Mouse (Mus musculus): ENCODE results near the gene Stard3nl. TPM values are rescaled to one million over a fixed set of nuclear protein-coding genes. Genes with fewer than 3 reads are reported as not detected.
"Not testable (repeated sequence)": the region's sequence is repeated elsewhere in the genome, so short reads cannot be mapped to it uniquely, and the experiment has no call there.

Gene Stard3nl
- polyA plus RNA-seq, 1 experiment from 2014 or later = 72.4 TPM

GRCm38 (mm10) chr13:19340356-19340755 is 55.2 kb downstream of the Stard3nl start:
- not testable (repeated sequence) for H3K36me3 ChIP-seq (ENCODE audit: control insufficient read depth, insufficient read depth); H3K4me1 ChIP-seq (ENCODE audit: control insufficient read depth, insufficient read depth, low read length); ATAC-seq (replicated peaks; ENCODE audit: extremely low read depth, insufficient read depth, low FRiP score); H3K9ac ChIP-seq (ENCODE audit: low read length); H3K27me3 ChIP-seq (ENCODE audit: control insufficient read depth, insufficient read depth, low read length); H3K4me3 ChIP-seq (ENCODE audit: low read length); H3K27ac ChIP-seq (ENCODE audit: low read length); H3K9me3 ChIP-seq (replicated peaks; ENCODE audit: control insufficient read depth, low read length); H3K4me2 ChIP-seq (ENCODE audit: low read depth, low read length)
- 64% methylated on average over 1 of the region's 1 CpGs for WGBS

- not testable (repeated sequence) for H3K4me1 ChIP-seq (ENCODE audit: control insufficient read depth, insufficient read depth, low read length); H3K4me2 ChIP-seq (ENCODE audit: low read depth, low read length); ATAC-seq (replicated peaks; ENCODE audit: extremely low read depth, insufficient read depth, low FRiP score); H3K36me3 ChIP-seq (ENCODE audit: control insufficient read depth, insufficient read depth); H3K27me3 ChIP-seq (ENCODE audit: control insufficient read depth, insufficient read depth, low read length); H3K9ac ChIP-seq (ENCODE audit: low read length); H3K9me3 ChIP-seq (replicated peaks; ENCODE audit: control insufficient read depth, low read length); H3K4me3 ChIP-seq (ENCODE audit: low read length); H3K27ac ChIP-seq (ENCODE audit: low read length)
- WGBS = 76% methylated on average over 1 of the region's 1 CpGs
These were observed 59.3 kb downstream of the Stard3nl start for GRCm38 (mm10) chr13:19336310-19336709.

Other genes with a start within 250 kb of the Stard3nl start
- 30.4 and 33.5 TPM in 2 replicates for gene Epdr1, start 224.1 kb upstream of the Stard3nl start, polyA plus RNA-seq (2015; fragmentation: Nextera tagmentation; extraction: Ambion mirVana)
- gene Sfrp4, start 227.3 kb upstream of the Stard3nl start, polyA plus RNA-seq (2015; fragmentation: Nextera tagmentation; extraction: Ambion mirVana) = 0.41 and 0.50 TPM in 2 replicates

Measured in heart, embryonic 16.5 days (tissue).